Comparison of ENCODE assay signal across 8 mouse cellular contexts in genomic region chr11:50930469-50931014, GRCm38 (mm10). TPM values are rescaled to one million over a fixed set of nuclear protein-coding genes. Genes with fewer than 3 reads are reported as not detected.
DNase-seq lines count a peak whose midpoint lies in the region; ATAC-seq lines count a peak whose summit lies in the region.

No protein-coding gene starts in this region.

- H3K4me1 ChIP-seq in heart, embryonic 12.5 days (replicated peaks) = peaks cover 9% of the 10 kb centered on the region
- peaks cover 11% of the 10 kb centered on the region for H3K4me1 ChIP-seq in hindbrain, embryonic 10.5 days (replicated peaks)
- peaks cover 18% of the 10 kb centered on the region for H3K4me1 ChIP-seq in midbrain, embryonic 10.5 days

- WGBS in heart, embryonic 12.5 days = 12% methylated on average over 14 of the region's 14 CpGs
- WGBS in hindbrain, embryonic 10.5 days = 31% methylated on average over 14 of the region's 14 CpGs
- 34% methylated on average over 14 of the region's 14 CpGs for WGBS in midbrain, embryonic 10.5 days

- H3K4me3 ChIP-seq in heart, embryonic 12.5 days = peak overlapping the region; percentile 93
- peak overlapping the region; percentile 70 for H3K4me3 ChIP-seq in hindbrain, embryonic 10.5 days
- peak overlapping the region; percentile 69 for H3K4me3 ChIP-seq in midbrain, embryonic 10.5 days

- peak overlapping the region; percentile 89 for H3K4me2 ChIP-seq in heart, embryonic 12.5 days

- DNase-seq in heart, adult 9 months (ENCODE audit: low spot score in 2 of 2) = no peak
- peak; percentile 4 for DNase-seq in brain, embryonic 18.5 days (ENCODE audit: low read depth, low spot score)
- DNase-seq in hindbrain, embryonic 10.5 days (ENCODE audit: low spot score) = peak; percentile 8
- no peak for DNase-seq in midbrain, embryonic 10.5 days (ENCODE audit: low spot score)
- DNase-seq in right cerebral cortex, postnatal 10 days (ENCODE audit: low spot score in 2 of 2) = no peak
- no peak for DNase-seq in cerebellum, adult 11-12 months
- no peak for DNase-seq in urinary bladder, adult 2 months (ENCODE audit: low spot score)

- no peaks in the 10 kb centered on the region for H3K36me3 ChIP-seq in heart, embryonic 12.5 days
- H3K36me3 ChIP-seq in hindbrain, embryonic 10.5 days = no peaks in the 10 kb centered on the region
- no peaks in the 10 kb centered on the region for H3K36me3 ChIP-seq in midbrain, embryonic 10.5 days

- H3K27ac ChIP-seq in heart, embryonic 12.5 days (ENCODE audit: poor library complexity, severe bottlenecking) = no peak overlapping the region
- H3K27ac ChIP-seq in hindbrain, embryonic 10.5 days = peak overlapping the region; percentile 86; the same call in 1 of the 2 replicates
- H3K27ac ChIP-seq in midbrain, embryonic 10.5 days (replicated peaks) = peak overlapping the region; percentile 87

- ATAC-seq in heart, embryonic 12.5 days (ENCODE audit: insufficient number of reproducible peaks, low FRiP score) = peak; percentile 36; the same call in 1 of the 2 replicates

- no peaks in the 10 kb centered on the region for H3K9me3 ChIP-seq in heart, embryonic 12.5 days (replicated peaks)
- H3K9me3 ChIP-seq in hindbrain, embryonic 10.5 days = no peaks in the 10 kb centered on the region
- H3K9me3 ChIP-seq in midbrain, embryonic 10.5 days (replicated peaks) = no peaks in the 10 kb centered on the region

- peak overlapping the region; percentile 85 for H3K9ac ChIP-seq in heart, embryonic 12.5 days

- peaks cover 15% of the 10 kb centered on the region for H3K27me3 ChIP-seq in heart, embryonic 12.5 days (replicated peaks)
- H3K27me3 ChIP-seq in hindbrain, embryonic 10.5 days (ENCODE audit: insufficient read depth, poor library complexity, severe bottlenecking) = peaks cover 20% of the 10 kb centered on the region
- H3K27me3 ChIP-seq in midbrain, embryonic 10.5 days (ENCODE audit: low read depth, poor library complexity, severe bottlenecking) = peaks cover 18% of the 10 kb centered on the region

RNA-seq across cellular contexts. Expression of gene Zfp354b, which starts 0.9 kb away (rescaled TPM):
- polyA plus RNA-seq in heart, embryonic 12.5 days (2016; fragmentation: Nextera tagmentation; extraction: Ambion mirVana) = 0.60 and 1.1 TPM in 2 replicates
- polyA plus RNA-seq in hindbrain, embryonic 10.5 days (2016; fragmentation: Nextera tagmentation; extraction: Ambion mirVana) = 0.88 and 1.1 TPM in 2 replicates
- 0.65 and 0.74 TPM in 2 replicates for polyA plus RNA-seq in midbrain, embryonic 10.5 days (2016; fragmentation: Nextera tagmentation; extraction: Ambion mirVana)
- polyA plus RNA-seq in urinary bladder, adult 2 months (2012; rRNA removed) = 2.1 and 2.6 TPM in 2 replicates

RNA-seq across cellular contexts. Expression of gene 4933414I15Rik, which starts 13.0 kb away (rescaled TPM):
- not detected in 2 replicates for polyA plus RNA-seq in heart, embryonic 12.5 days (2016; fragmentation: Nextera tagmentation; extraction: Ambion mirVana)
- polyA plus RNA-seq in hindbrain, embryonic 10.5 days (2016; fragmentation: Nextera tagmentation; extraction: Ambion mirVana) = not detected in 2 replicates
- not detected in 2 replicates for polyA plus RNA-seq in midbrain, embryonic 10.5 days (2016; fragmentation: Nextera tagmentation; extraction: Ambion mirVana)
- not detected in 2 replicates for polyA plus RNA-seq in urinary bladder, adult 2 months (2012; rRNA removed)

RNA-seq across cellular contexts. Expression of gene Zfp2, which starts 14.6 kb away (rescaled TPM):
- 6.7 and 8.1 TPM in 2 replicates for polyA plus RNA-seq in heart, embryonic 12.5 days (2016; fragmentation: Nextera tagmentation; extraction: Ambion mirVana)
- polyA plus RNA-seq in hindbrain, embryonic 10.5 days (2016; fragmentation: Nextera tagmentation; extraction: Ambion mirVana) = 27.0 and 27.8 TPM in 2 replicates
- polyA plus RNA-seq in midbrain, embryonic 10.5 days (2016; fragmentation: Nextera tagmentation; extraction: Ambion mirVana) = 25.1 and 29.9 TPM in 2 replicates
- polyA plus RNA-seq in urinary bladder, adult 2 months (2012; rRNA removed) = 5.1 and 5.3 TPM in 2 replicates

RNA-seq across cellular contexts. Expression of gene Prop1, which starts 23.0 kb away (rescaled TPM):
- polyA plus RNA-seq in heart, embryonic 12.5 days (2016; fragmentation: Nextera tagmentation; extraction: Ambion mirVana) = not detected in 2 replicates
- not detected in 2 replicates for polyA plus RNA-seq in hindbrain, embryonic 10.5 days (2016; fragmentation: Nextera tagmentation; extraction: Ambion mirVana)
- not detected in 2 replicates for polyA plus RNA-seq in midbrain, embryonic 10.5 days (2016; fragmentation: Nextera tagmentation; extraction: Ambion mirVana)
- not detected in 2 replicates for polyA plus RNA-seq in urinary bladder, adult 2 months (2012; rRNA removed)

RNA-seq across cellular contexts. Expression of gene Olfr1378, which starts 35.8 kb away (rescaled TPM):
- not detected in 2 replicates for polyA plus RNA-seq in heart, embryonic 12.5 days (2016; fragmentation: Nextera tagmentation; extraction: Ambion mirVana)
- polyA plus RNA-seq in hindbrain, embryonic 10.5 days (2016; fragmentation: Nextera tagmentation; extraction: Ambion mirVana) = not detected in 2 replicates
- not detected in 2 replicates for polyA plus RNA-seq in midbrain, embryonic 10.5 days (2016; fragmentation: Nextera tagmentation; extraction: Ambion mirVana)
- polyA plus RNA-seq in urinary bladder, adult 2 months (2012; rRNA removed) = not detected in 2 replicates

Comparison
In these comparisons a context has a peak if more than half of its experiments do, and no peak if none do; other contexts are left out.
1. DNase-seq: peak in brain, embryonic 18.5 days (single experiment) and hindbrain, embryonic 10.5 days (single experiment); none in heart, adult 9 months (0 of 2), midbrain, embryonic 10.5 days (single experiment), right cerebral cortex, postnatal 10 days (0 of 2), cerebellum, adult 11-12 months (single experiment) and urinary bladder, adult 2 months (single experiment).
2. Peak in every context shown above with its lines, with median percentiles within 50 percentile points of each other: H3K4me3 ChIP-seq.